Mouse (Mus musculus) gastrocnemius, adult 2 months (tissue): Measurements from ENCODE around the gene Tlr6. TPM values are rescaled to one million over a fixed set of nuclear protein-coding genes. Genes with fewer than 3 reads are reported as not detected.
A peak's percentile ranks its signal among the peaks of the same experiment; 100 is the strongest.

ENCODE experiments used
- DNase-seq: peaks from one replicate; pipeline ENCODE4 v3.0.0; 2022
- H3K27ac ChIP-seq: fragments of 200-600 bp; 2 replicates; pipeline ENCODE4 v1.8.1; 2022; ENCODE audit warnings: mild to moderate bottlenecking
- H3K4me3 ChIP-seq: fragments of 200-600 bp; 2 replicates; pipeline ENCODE4 v1.8.1; 2022; ENCODE audit warnings: mild to moderate bottlenecking, moderate library complexity
- CTCF ChIP-seq: fragments of 200-600 bp; IDR thresholded peaks from 2 replicates; pipeline ENCODE4 v1.8.1; 2022; ENCODE audit warnings: antibody characterized with exemption, mild to moderate bottlenecking, moderate library complexity
- intact Hi-C: fragments of 180-260 bp; cut with DNase I; formaldehyde crosslinking; loops from one replicate; pipeline ENCODE4 v1.15.1; 2025
- microRNA-seq: library from miRNA; unstranded; fragments of <30 nt; microRNA quantifications from one replicate; pipeline ENCODE4 v1.2.0, GENCODE M21; 2021
- total RNA-seq, 2 experiments: library from RNA; stranded (reverse); gene quantifications; 2 replicates each; pipeline ENCODE4 v1.2.3; 2021

Gene Tlr6
- total RNA-seq, 2 experiments from 2014 or later, result 0.28 to 0.36 TPM

GRCm38 (mm10) chr5:64917161-64917560, 42.7 kb downstream of the Tlr6 start:
- Histone ChIP-seq H3K27ac (no peak overlapping the region), H3K4me3 (no peak overlapping the region)
- intact Hi-C loops, result no loop called here
- DNase-seq, result no peak
- TF ChIP-seq CTCF, result no peak

- no peak for TF ChIP-seq CTCF
- Histone ChIP-seq H3K4me3 (no peak overlapping the region), H3K27ac (no peak overlapping the region)
- intact Hi-C loops, result no loop called here
- DNase-seq, result no peak
Measured at GRCm38 (mm10) chr5:64908585-64909284, 51.2 kb downstream of the Tlr6 start.

GRCm38 (mm10) chr5:64907906-64908305, 52.0 kb downstream of the Tlr6 start:
- no peak for TF ChIP-seq CTCF
- intact Hi-C loops, result no loop called here
- Histone ChIP-seq H3K27ac (no peak overlapping the region), H3K4me3 (no peak overlapping the region)
- DNase-seq, result no peak

DNA sequence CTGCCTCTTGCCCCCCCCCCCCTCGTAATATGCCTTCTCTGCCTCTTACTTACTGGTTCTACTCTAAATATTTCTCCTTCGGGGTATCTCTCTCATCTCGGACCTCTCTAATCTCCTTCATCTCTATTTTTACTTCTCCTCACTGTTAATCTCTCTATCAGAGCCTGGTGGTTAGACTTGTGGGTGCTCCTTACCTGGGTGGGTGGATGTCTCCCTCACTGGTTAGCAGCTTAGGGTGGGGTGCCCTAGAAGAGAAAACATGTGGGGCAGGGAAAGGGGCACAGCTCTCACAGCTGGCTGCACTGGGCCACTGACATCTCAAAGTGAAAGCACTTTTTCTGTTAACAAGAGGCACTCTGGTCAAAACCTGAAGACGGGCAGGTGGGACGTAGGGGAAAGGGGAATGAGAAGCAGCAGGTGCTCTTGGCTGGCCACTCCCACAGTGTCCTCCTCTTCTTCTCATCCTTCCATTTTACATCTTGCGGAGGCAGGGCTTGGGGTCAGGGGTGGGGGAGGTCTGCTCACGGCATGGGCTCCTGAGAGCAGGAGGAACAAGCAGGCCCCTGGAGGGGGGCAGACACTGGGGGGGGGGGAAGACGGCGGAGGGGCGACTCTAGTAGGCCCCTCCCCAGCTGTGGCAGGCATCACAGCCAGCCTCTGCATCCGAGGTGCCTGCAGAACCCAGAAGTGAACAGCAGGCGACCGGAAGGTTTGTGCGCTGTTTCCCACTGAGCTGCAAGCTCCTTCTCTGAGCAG, 54.2 kb downstream of the Tlr6 start:
- peak overlapping the region; percentile 56 for H3K4me3 ChIP-seq
- intact Hi-C loops, result no loop called here
- TF ChIP-seq CTCF, result no peak

More for the DNA sequence above, 54.2 kb downstream of the Tlr6 start:
- H3K27ac ChIP-seq, result no peak overlapping the region
- no peak for DNase-seq

Small RNA genes within 50 kb of the gene (microRNA-seq; reads per million reads assigned to microRNA genes)
- 207 reads per million, percentile 56 among the genes with 10 or more reads in this experiment for gene Mir574

Other genes with a start within 250 kb of the Tlr6 start
- gene Klf3, start 156.7 kb downstream of the Tlr6 start, total RNA-seq, result 10 to 100 TPM; 18.2 to 20.4 TPM
- gene Tlr1, start 26.5 kb downstream of the Tlr6 start, total RNA-seq, result under 1 TPM; 0.08 to 0.10 TPM
- gene Fam114a1, start 10.0 kb upstream of the Tlr6 start, total RNA-seq, result 10 to 100 TPM in 1 of 2 experiments, 1 to 10 TPM in 1; 7.6 to 14.1 TPM
- gene Tmem156, start 132.0 kb upstream of the Tlr6 start, total RNA-seq, result not detected
- gene Klhl5, start 147.4 kb upstream of the Tlr6 start, total RNA-seq, result 1 to 10 TPM; 5.1 to 5.9 TPM
- 1 to 10 TPM in 1 of 2 experiments, under 1 TPM in 1; 0.95 to 1.7 TPM for gene Wdr19, start 239.6 kb upstream of the Tlr6 start, total RNA-seq